In genomic region chr2:140865636-140866035, GRCm38 (mm10) we compare ENCODE assay signal across 18 mouse cellular contexts.
"Had no signal": no experiment of that assay in that cellular context is flagged by ENCODE, and none has a peak within 500 bp of the region (broad histone marks: within the 10 kb centered on the region; RNA-seq: fewer than 3 reads in every experiment).

No protein-coding gene starts in this region.

- H3K9me3 ChIP-seq: midbrain, embryonic 10.5 days; midbrain, embryonic 12.5 days; neural tube, embryonic 13.5 days; neural tube, embryonic 15.5 days had no signal

- H3K27ac ChIP-seq: midbrain, embryonic 10.5 days; midbrain, embryonic 12.5 days; neural tube, embryonic 13.5 days; neural tube, embryonic 15.5 days had no signal

- H3K9ac ChIP-seq: lung, embryonic 14.5 days; midbrain, embryonic 12.5 days; neural tube, embryonic 13.5 days; neural tube, embryonic 15.5 days had no signal

- H3K4me3 ChIP-seq: midbrain, embryonic 10.5 days; midbrain, embryonic 12.5 days; myocyte; neural tube, embryonic 13.5 days; neural tube, embryonic 15.5 days had no signal

- H3K4me2 ChIP-seq: lung, embryonic 14.5 days; midbrain, embryonic 12.5 days; neural tube, embryonic 13.5 days; neural tube, embryonic 15.5 days had no signal

- H3K4me1 ChIP-seq: midbrain, embryonic 10.5 days; midbrain, embryonic 12.5 days; neural tube, embryonic 13.5 days; neural tube, embryonic 15.5 days had no signal

- ATAC-seq: midbrain, embryonic 16.5 days had no signal

- DNase-seq: lung, embryonic 14.5 days; lung, postnatal 10 days; lung, postnatal 4 days; midbrain, embryonic 14.5 days; retina, postnatal 1 day; right cerebral cortex, adult 18-20 months; right cerebral cortex, postnatal 25 days; right cerebral cortex, postnatal 4 days; spleen, adult 18-20 months; thymus, adult 18-20 months; thymus, postnatal 14 days; thymus, postnatal 36 days had no signal

- H3K36me3 ChIP-seq: midbrain, embryonic 10.5 days; midbrain, embryonic 12.5 days; neural tube, embryonic 13.5 days; neural tube, embryonic 15.5 days had no signal

- H3K27me3 ChIP-seq: midbrain, embryonic 12.5 days; neural tube, embryonic 13.5 days; neural tube, embryonic 15.5 days had no signal
